Mouse (Mus musculus): ENCODE data around the gene Foxc2.
A peak's percentile ranks its signal among the peaks of the same experiment; 100 is the strongest.

Foxc2 gene

DNA sequence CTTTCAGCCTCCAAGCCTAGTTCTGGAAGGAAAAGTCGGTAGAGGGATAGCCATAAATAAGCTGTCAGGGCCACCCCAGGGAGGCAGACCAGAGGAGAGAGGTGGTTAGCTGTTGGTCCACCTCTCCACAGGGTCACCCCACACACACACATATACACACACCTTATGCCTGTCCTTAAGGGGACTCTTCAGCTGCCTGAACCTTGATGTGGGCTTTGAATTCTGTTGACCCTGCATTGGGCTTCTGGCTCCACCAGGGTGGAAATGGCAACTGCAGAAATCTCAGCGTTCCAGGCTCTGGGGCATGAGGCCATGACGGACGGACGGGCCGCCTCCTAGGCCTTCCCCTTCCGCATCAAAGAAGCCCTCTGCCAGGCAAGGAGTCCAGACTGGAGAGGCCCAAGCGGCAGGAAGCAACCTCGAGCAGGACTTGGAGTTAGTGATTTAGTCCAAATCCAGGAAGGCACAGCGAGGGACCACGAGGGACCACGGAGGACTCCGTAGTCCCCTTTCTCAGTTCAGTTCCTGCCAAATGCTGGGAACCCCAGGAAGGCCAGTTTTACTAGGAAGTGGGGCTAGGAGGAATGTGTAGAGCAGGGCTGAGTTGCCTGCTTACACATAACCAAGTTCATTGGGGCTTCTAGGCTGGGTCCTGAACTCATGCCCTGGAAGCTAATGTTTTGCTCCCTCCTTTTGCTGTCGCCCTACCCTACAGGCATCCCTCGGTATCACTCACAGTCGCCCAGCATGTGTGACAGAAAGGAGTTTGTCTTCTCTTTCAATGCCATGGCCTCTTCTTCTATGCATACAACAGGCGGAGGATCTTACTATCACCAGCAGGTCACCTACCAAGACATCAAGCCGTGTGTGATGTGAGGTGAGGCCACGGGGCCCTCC lies 29.7 kb upstream of the Foxc2 start:
- no peak for DNase-seq

GRCm38 (mm10) chr8:121088281-121088680 lies 27.7 kb upstream of the Foxc2 start:
- no peak for DNase-seq

GRCm38 (mm10) chr8:121088871-121089630 lies 26.9 kb upstream of the Foxc2 start:
- no peak for DNase-seq

GRCm38 (mm10) chr8:121089631-121090380 lies 26.2 kb upstream of the Foxc2 start:
- no peak for DNase-seq

DNA sequence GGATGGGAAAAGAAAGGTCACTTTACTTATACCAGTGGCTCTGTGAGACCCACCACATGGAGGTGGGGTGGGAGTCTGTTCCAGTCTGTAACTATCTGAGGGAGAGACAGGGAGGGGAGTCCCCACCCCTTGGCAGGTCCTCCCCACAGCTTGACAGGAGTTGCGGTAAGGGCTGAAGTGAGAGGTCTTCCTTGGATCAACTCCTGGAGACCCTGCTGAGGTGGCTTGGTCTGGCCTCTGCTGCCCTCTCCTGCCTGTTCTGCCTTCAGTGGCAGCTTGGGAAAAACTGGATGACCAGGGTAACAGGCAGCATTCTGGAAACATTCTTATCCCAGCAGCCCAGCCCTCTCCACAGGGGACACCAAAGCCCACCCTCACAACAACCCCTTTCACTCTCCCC lies 25.3 kb upstream of the Foxc2 start:
- DNase-seq = no peak

GRCm38 (mm10) chr8:121092141-121092540 lies 23.8 kb upstream of the Foxc2 start:
- DNase-seq = no peak

- DNase-seq = peak; percentile 88
Observed at GRCm38 (mm10) chr8:121092627-121093026, 23.3 kb upstream of the Foxc2 start.

GRCm38 (mm10) chr8:121093496-121093895 lies 22.5 kb upstream of the Foxc2 start:
- DNase-seq = no peak

GRCm38 (mm10) chr8:121104049-121104818 lies 11.7 kb upstream of the Foxc2 start:
- DNase-seq = peak; percentile 86

DNA sequence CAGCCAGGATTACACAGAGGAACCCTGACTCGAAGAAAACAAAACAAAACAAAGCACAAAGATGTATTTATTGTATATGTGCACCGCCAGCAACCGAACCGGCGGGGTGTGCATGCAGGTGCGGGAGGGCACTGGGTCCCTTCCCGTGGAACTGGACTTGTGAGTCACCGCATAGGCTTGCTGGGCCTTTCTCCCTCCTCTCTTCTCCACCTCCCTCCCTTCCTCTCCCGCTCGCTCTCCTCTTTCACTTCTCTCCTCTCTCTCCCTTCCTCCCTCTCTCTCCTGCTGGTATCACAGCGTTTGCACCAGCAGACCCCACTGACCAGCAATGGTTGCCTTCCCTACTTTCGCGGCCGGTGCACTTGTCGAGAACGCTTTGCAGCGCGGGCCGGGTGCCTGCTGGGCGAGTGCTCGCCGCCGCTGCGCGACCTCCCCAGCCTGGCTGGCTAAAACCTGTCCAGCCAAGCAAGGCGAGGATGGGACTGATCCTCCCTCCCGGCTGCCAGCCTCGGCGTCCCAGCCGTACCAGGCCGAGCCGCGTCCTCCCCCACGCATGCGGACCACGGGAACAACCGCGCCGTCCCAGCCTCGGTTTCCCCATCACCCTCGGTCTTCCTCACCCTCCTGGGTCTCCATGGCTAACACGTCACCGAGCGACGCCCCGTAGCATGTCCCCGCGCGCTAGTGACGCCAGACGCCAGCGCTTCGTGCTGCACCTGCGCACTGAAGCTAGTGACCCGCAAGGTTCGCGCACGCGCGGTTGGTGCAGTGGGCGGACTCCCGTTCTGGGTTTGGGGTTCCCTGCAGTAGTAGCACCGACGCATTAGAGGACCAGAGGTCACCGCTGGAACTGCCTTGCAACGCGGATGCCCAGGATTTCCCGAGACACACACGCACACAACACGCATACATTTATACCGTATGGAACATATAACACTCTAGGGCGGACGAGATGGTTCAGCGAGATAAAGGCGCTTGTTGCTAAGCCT lies 8.0 kb upstream of the Foxc2 start, which contains the start of gene Mthfsd:
Gene Mthfsd (minus strand): TSS at position 725 of the 989 bp plus-strand sequence.
- peak; percentile 97 for DNase-seq

DNA sequence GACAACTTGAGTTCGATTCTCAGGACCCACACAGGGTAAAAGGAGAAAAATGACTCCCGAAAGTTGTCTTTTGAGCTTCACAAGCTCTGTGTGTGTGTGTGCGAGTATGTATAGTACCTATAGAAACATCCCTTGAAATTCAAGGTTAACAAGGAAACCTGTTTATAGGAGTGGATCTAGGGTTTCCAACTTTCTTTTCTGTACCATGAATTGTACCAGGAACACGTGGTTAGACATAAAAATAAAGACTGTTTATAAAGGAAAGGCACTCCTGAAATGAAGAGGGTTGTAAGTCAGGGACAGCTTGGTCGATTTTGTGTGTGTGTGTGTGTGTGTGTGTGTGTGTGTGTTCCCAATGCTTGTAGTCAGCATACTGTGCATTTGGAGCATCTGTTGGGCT lies 7.3 kb upstream of the Foxc2 start:
- no peak for DNase-seq

DNA sequence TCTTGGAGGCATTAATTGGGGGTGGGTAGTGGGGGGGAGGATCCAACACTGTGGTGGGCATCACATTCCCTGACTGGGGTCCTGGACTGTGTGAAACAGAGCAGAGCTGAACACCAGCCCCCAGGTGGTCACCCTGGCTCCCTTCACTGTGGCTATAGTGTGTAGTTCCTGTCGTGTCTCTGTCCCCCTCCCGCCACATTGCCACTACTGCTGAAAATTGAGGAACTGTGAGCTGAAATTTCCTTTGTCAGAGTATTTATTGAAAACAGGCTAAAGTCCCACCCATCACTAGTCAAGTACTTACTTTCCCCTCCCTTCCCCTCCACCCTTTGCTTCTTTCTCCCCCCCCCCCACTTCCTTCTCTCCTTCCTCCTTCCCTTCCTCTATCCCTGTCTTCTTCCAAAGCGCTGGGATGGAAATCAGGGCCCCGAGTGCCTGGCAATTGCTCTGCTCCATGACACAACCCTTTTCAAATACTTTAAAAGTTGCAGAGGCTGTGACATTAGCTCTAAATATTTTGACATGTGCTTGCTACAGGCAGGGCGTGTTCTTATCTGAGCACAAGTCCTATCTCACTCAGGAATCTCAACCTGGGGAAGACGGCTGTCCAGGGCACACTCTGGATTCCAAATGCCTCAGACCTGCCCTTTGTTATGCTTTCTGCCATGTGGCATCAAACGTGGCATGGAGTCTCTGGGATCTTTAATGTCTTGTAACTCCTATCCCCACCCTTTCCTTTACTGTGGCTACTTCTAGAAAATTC lies 4.6 kb upstream of the Foxc2 start:
- DNase-seq = no peak

GRCm38 (mm10) chr8:121113261-121113660 lies 2.7 kb upstream of the Foxc2 start:
- DNase-seq = peak; percentile 93

DNA sequence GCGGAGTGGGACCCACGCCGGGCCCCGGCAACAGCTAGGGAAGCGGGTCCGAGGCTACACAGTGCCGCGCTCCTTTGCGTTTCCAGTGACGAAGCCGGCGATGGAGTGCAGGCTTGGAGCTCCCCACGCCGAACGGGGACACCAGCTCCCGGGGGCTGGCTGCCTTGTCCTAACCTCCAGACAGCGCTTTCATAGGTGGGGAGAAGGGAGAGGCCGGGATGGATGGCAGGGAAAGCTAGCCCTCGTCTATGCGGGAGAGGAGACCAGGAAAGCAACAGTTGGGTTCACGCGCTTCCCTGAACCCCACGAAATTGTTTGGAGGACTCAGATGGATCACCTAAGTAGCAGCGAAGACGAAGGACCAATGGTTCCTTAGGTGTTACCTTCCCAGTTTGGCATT lies 835 bp upstream of the Foxc2 start:
- no peak for DNase-seq

GRCm38 (mm10) chr8:121116591-121117185 lies 717 bp downstream of the Foxc2 start:
- no peak for DNase-seq

GRCm38 (mm10) chr8:121117186-121117651 lies 1.2 kb downstream of the Foxc2 start:
- DNase-seq = peak; percentile 64

DNA sequence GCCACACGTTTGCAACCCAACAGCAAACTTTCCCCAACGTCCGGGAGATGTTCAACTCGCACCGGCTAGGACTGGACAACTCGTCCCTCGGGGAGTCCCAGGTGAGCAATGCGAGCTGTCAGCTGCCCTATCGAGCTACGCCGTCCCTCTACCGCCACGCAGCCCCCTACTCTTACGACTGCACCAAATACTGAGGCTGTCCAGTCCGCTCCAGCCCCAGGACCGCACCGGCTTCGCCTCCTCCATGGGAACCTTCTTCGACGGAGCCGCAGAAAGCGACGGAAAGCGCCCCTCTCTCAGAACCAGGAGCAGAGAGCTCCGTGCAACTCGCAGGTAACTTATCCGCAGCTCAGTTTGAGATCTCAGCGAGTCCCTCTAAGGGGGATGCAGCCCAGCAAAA lies 1.9 kb downstream of the Foxc2 start:
- DNase-seq = no peak

- peak; percentile 43 for DNase-seq
Observed at GRCm38 (mm10) chr8:121118634-121119420, 2.9 kb downstream of the Foxc2 start.

Measured in retina, postnatal 1 day (tissue).